Mouse (Mus musculus) limb, embryonic 12.5 days (tissue): Measurements from ENCODE around the gene Trnau1ap. TPM values are rescaled to one million over a fixed set of nuclear protein-coding genes. Genes with fewer than 3 reads are reported as not detected.

Experiments used
- ATAC-seq: fragments of 200-750 bp; cut with Nextera tagmentation; 2 replicates; pipeline ENCODE4 v1.8.0; 2017; ENCODE audit warnings: low read depth, moderate TSS enrichment; ENCODE audit not compliant: insufficient number of reproducible peaks, insufficient read depth, low FRiP score, low TSS enrichment
- H3K27ac ChIP-seq: fragments of 300-500 bp; sonication (generic); 2 replicates; pipeline ENCODE4 v1.5.1; 2016; ENCODE audit warnings: mild to moderate bottlenecking, moderate library complexity
- H3K27me3 ChIP-seq: fragments of 300-500 bp; sonication (generic); 2 replicates; pipeline ENCODE4 v1.6.1; 2016; ENCODE audit warnings: mild to moderate bottlenecking, moderate library complexity
- H3K36me3 ChIP-seq: fragments of 300-500 bp; sonication (generic); 2 replicates; pipeline ENCODE4 v1.6.1; 2016; ENCODE audit warnings: mild to moderate bottlenecking, moderate library complexity
- H3K4me1 ChIP-seq: fragments of 300-500 bp; sonication (generic); replicated peaks from 2 replicates; pipeline ENCODE4 v1.6.1; 2016
- H3K4me2 ChIP-seq: fragments of 300-500 bp; sonication (generic); 2 replicates; pipeline ENCODE4 v1.6.1; 2016; ENCODE audit warnings: mild to moderate bottlenecking, moderate library complexity
- H3K4me3 ChIP-seq: fragments of 300-500 bp; sonication (generic); replicated peaks from 2 replicates; pipeline ENCODE4 v1.5.1; 2016; ENCODE audit warnings: mild to moderate bottlenecking
- H3K9ac ChIP-seq: fragments of 300-500 bp; sonication (generic); replicated peaks from 2 replicates; pipeline ENCODE4 v1.6.1; 2016; ENCODE audit warnings: mild to moderate bottlenecking, moderate library complexity
- H3K9me3 ChIP-seq: fragments of 300-500 bp; sonication (generic); 2 replicates; pipeline ENCODE4 v1.6.1; 2016; ENCODE audit warnings: mild to moderate bottlenecking, moderate library complexity
- WGBS: fragments of 180-500 bp; shearing (Covaris S2); methylation state at CpG from one replicate; pipeline ENCODE4 v1.1.7; 2016; 5-methylcytosine and 5-hydroxymethylcytosine counted together
- polyA plus RNA-seq: library from polyadenylated mRNA; unstranded; fragments of >200 nt; fragmentation: Nextera tagmentation; extraction: Ambion mirVana; gene quantifications from 2 replicates; pipeline ENCODE4 v1.2.1, GENCODE M21; 2016

Trnau1ap gene
- polyA plus RNA-seq, 1 experiment from 2014 or later = 84.7 TPM

DNA sequence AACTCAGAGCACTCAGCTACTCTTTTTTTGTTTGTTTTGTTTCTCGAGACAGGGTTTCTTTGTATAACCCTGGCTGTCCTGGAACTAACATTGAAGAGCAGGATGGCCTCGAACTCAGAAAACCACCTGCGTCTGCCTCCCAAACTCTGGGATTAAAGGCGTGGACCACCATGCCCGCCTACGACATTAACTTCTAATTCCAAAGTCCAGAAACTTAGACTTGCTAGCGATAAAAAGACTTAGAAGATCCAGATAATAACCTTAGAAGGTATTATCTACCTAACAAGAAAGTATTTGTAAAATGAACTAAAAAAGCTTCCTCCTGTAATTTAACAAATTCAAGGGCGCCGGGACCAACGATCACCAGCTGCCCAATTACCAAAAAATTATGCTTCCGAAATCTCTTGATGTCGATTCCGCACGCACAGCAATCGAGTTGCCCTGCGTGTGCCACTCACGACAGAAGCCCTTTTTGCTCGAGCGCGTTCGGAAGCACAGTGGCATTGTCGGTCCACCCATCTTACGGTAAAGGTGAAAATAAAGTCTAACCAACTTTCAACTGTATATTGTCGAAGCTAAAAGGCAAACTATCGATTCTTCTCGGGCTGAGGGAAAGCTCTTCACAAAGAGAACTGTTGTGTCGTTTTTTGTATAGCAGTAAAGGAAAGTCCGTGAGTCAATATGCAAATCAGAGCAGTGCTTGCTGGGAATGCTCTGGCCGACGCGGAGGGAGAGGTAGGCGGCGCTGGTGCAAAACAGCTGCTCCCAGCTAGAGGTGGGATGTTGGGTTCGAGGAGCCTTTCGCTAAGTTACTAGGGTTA, 59.4 kb downstream of the Trnau1ap start:
- peak; percentile 77 for ATAC-seq
- Histone ChIP-seq H3K36me3 (no peaks in the 10 kb centered on the region), H3K4me1 (peaks cover 5% of the 10 kb centered on the region), H3K27me3 (no peaks in the 10 kb centered on the region), H3K27ac (peak overlapping the region; percentile 94), H3K4me2 (peak overlapping the region; percentile 47), H3K9ac (peak overlapping the region; percentile 50; the same call in 1 of the 2 replicates), H3K4me3 (peak overlapping the region; percentile 17; the same call in 1 of the 2 replicates), H3K9me3 (no peaks in the 10 kb centered on the region)
- WGBS = under 1% methylated on average over 35 of the region's 35 CpGs

- 0 out of 2 replicates have a peak overlapping the region, but pooled peaks have one; percentile 41 for H3K27ac ChIP-seq
- H3K4me3 ChIP-seq = no peak overlapping the region
- H3K4me2 ChIP-seq = no peak overlapping the region
- no peak overlapping the region for H3K9ac ChIP-seq
- no peaks in the 10 kb centered on the region for H3K27me3 ChIP-seq
- no peaks in the 10 kb centered on the region for H3K9me3 ChIP-seq
- peaks cover 5% of the 10 kb centered on the region for H3K4me1 ChIP-seq
- H3K36me3 ChIP-seq = no peaks in the 10 kb centered on the region
- no peak; the same call in 1 of the 2 replicates for ATAC-seq
- WGBS = 10% methylated on average over 6 of the region's 6 CpGs
These were observed 60.2 kb downstream of the Trnau1ap start for GRCm38 (mm10) chr4:132268871-132269739.

DNA sequence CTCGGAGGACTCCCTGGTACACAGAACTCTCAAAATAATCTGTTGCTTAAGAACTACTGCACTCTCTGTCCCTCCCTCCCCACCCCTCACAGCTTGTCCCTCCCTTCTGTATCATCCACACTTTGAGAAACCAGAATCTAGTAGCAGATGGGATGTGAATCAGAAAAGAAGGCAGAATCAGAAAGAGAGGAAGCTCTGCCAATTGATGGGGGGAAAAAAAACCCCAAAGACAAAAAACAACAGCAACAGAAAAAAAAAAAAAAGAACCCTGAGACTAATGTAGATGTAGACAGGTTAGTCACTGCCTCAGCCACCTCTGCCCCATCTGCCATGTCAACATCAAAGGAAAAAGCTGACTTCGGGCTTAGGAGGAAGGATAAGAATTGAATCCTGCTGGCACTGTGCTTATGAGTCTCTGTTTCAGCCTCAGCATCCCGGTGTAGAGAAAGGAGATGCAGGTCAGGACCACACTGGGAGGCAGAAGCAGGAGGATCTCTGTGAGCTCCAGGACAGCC, 62.4 kb downstream of the Trnau1ap start:
- Histone ChIP-seq H3K4me1 (no peaks in the 10 kb centered on the region), H3K4me2 (no peak overlapping the region), H3K9ac (no peak overlapping the region), H3K27ac (no peak overlapping the region), H3K4me3 (no peak overlapping the region), H3K36me3 (no peaks in the 10 kb centered on the region), H3K27me3 (no peaks in the 10 kb centered on the region), H3K9me3 (no peaks in the 10 kb centered on the region)
- 85% methylated on average over 3 of the region's 3 CpGs for WGBS
- ATAC-seq = no peak

DNA sequence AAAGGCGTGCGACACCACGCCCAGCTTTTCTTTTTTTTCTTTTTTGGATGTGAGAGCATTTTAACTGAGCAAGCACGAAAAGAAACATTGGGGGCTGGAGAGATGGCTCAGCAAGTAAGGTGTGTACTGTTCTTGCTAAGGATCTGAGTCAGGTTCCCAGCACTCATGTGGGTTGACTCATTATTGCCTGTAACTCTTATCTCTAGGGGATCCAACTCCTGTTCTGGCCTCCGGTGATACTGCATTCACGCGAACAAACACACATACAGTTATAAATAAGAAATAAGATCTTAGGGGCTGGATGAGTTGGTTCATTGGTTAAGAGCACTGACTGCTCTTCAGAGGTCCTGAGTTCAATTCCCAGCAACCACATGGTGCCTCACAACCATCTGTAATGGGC, 66.0 kb downstream of the Trnau1ap start:
- 96% methylated on average over 7 of the region's 7 CpGs for WGBS
- no peak overlapping the region for H3K4me3 ChIP-seq
- H3K27me3 ChIP-seq = no peaks in the 10 kb centered on the region
- no peak overlapping the region for H3K4me2 ChIP-seq
- H3K9me3 ChIP-seq = no peaks in the 10 kb centered on the region
- H3K36me3 ChIP-seq = no peaks in the 10 kb centered on the region
- no peak overlapping the region for H3K27ac ChIP-seq
- H3K9ac ChIP-seq = no peak overlapping the region
- no peak for ATAC-seq
- peaks cover 14% of the 10 kb centered on the region for H3K4me1 ChIP-seq

DNA sequence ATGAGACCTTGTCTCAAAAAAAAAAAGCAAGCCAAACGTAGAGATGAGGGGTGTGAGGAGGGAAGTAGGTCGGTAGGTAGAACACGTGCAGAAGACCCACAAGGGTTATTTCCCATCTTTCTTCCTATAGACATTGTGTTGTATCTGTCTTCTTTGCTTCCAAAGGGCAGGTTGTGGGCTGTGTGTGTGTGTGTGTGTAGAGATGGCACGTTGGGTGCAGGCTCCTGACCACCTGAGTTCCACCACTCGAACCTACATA, 67.1 kb downstream of the Trnau1ap start:
- H3K36me3 ChIP-seq = no peaks in the 10 kb centered on the region
- peaks cover 14% of the 10 kb centered on the region for H3K4me1 ChIP-seq
- no peaks in the 10 kb centered on the region for H3K9me3 ChIP-seq
- H3K27ac ChIP-seq = no peak overlapping the region; the same call in 1 of the 2 replicates
- H3K9ac ChIP-seq = no peak overlapping the region
- H3K4me3 ChIP-seq = no peak overlapping the region
- no peak overlapping the region for H3K4me2 ChIP-seq
- ATAC-seq = no peak
- H3K27me3 ChIP-seq = no peaks in the 10 kb centered on the region
- 79% methylated on average over 5 of the region's 5 CpGs for WGBS

Other genes with a start within 250 kb of the Trnau1ap start
- gene Oprd1, start 185.1 kb downstream of the Trnau1ap start, polyA plus RNA-seq = 0.51 and 0.69 TPM in 2 replicates
- gene Ythdf2, start 117.2 kb downstream of the Trnau1ap start, polyA plus RNA-seq = 143 and 149 TPM in 2 replicates
- gene Gmeb1, start 67.9 kb downstream of the Trnau1ap start, polyA plus RNA-seq = 44.4 and 47.1 TPM in 2 replicates
- 58.9 and 59.8 TPM in 2 replicates for gene Taf12, start 55.2 kb downstream of the Trnau1ap start, polyA plus RNA-seq
- 1.3 and 1.5 TPM in 2 replicates for gene Rab42, start 26.2 kb downstream of the Trnau1ap start, polyA plus RNA-seq
- gene Rcc1, start 24.1 kb upstream of the Trnau1ap start, polyA plus RNA-seq = 101 and 102 TPM in 2 replicates
- gene Phactr4, start 93.0 kb upstream of the Trnau1ap start, polyA plus RNA-seq = 19.7 and 25.6 TPM in 2 replicates
- 30.4 and 35.0 TPM in 2 replicates for gene Med18, start 134.4 kb upstream of the Trnau1ap start, polyA plus RNA-seq
- 11.0 and 11.3 TPM in 2 replicates for gene Sesn2, start 181.0 kb upstream of the Trnau1ap start, polyA plus RNA-seq
- 1,138 and 1,150 TPM in 2 replicates for gene Atpif1, start 204.1 kb upstream of the Trnau1ap start, polyA plus RNA-seq
- 190 and 191 TPM in 2 replicates for gene Dnajc8, start 206.0 kb upstream of the Trnau1ap start, polyA plus RNA-seq
- gene Ptafr, start 234.5 kb upstream of the Trnau1ap start, polyA plus RNA-seq = 0.23 and 0.33 TPM in 2 replicates